Mouse (Mus musculus) activated CD4-positive, CD25-positive, alpha-beta regulatory T cell, adult 4 months (primary cell): ENCODE data around the gene Ldhb. TPM values are rescaled to one million over a fixed set of nuclear protein-coding genes. Genes with fewer than 3 reads are reported as not detected.
"Not testable (repeated sequence)": the region's sequence is repeated elsewhere in the genome, so short reads cannot be mapped to it uniquely, and the experiment has no call there.

Source experiments
- ATAC-seq: one replicate; pipeline ENCODE4 v1.8.0; 2017
- polyA plus RNA-seq, 2 experiments: library from polyadenylated mRNA; unstranded; fragments of 100-300 nt; shearing (Covaris generic); gene quantifications; one replicate each; pipeline ENCODE4 v1.2.1; 2017

Ldhb gene
- 10 to 100 TPM; 67.6 to 85.1 TPM for polyA plus RNA-seq

GRCm38 (mm10) chr6:142507785-142508162 lies at the start of gene Ldhb:
Gene Ldhb, minus strand, starts transcription at chr6:142507957.
- ATAC-seq, result peak; percentile 94

- no peak for ATAC-seq
Observed at GRCm38 (mm10) chr6:142555988-142556387, 48.2 kb upstream of the Ldhb start.

- ATAC-seq, result no peak
Observed at GRCm38 (mm10) chr6:142551482-142551881, 43.7 kb upstream of the Ldhb start.

GRCm38 (mm10) chr6:142550871-142551270 lies 43.1 kb upstream of the Ldhb start:
- ATAC-seq, result no peak

- no peak for ATAC-seq
Observed at GRCm38 (mm10) chr6:142548377-142548776, 40.6 kb upstream of the Ldhb start.

- ATAC-seq, result no peak
Observed at GRCm38 (mm10) chr6:142545132-142545531, 37.4 kb upstream of the Ldhb start.

GRCm38 (mm10) chr6:142543648-142544047 lies 35.9 kb upstream of the Ldhb start:
- no peak for ATAC-seq

- ATAC-seq, result no peak
Observed at GRCm38 (mm10) chr6:142542800-142543175, 35.0 kb upstream of the Ldhb start.

- ATAC-seq, result no peak
Observed at GRCm38 (mm10) chr6:142542082-142542799, 34.5 kb upstream of the Ldhb start.

GRCm38 (mm10) chr6:142540561-142541160 lies 32.9 kb upstream of the Ldhb start:
- ATAC-seq, result no peak

- no peak for ATAC-seq
Observed at GRCm38 (mm10) chr6:142540131-142540530, 32.4 kb upstream of the Ldhb start.

GRCm38 (mm10) chr6:142538503-142538902 lies 30.7 kb upstream of the Ldhb start:
- ATAC-seq, result peak; percentile 90

- ATAC-seq, result no peak
Observed at GRCm38 (mm10) chr6:142533412-142533811, 25.7 kb upstream of the Ldhb start.

- no peak for ATAC-seq
Observed at GRCm38 (mm10) chr6:142532686-142533085, 24.9 kb upstream of the Ldhb start.

- no peak for ATAC-seq
Observed at GRCm38 (mm10) chr6:142532141-142532540, 24.4 kb upstream of the Ldhb start.

GRCm38 (mm10) chr6:142530378-142530777 lies 22.6 kb upstream of the Ldhb start:
- no peak for ATAC-seq

GRCm38 (mm10) chr6:142529680-142530079 lies 21.9 kb upstream of the Ldhb start:
- no peak for ATAC-seq

GRCm38 (mm10) chr6:142527931-142528562 lies 20.3 kb upstream of the Ldhb start:
- no peak for ATAC-seq

GRCm38 (mm10) chr6:142524635-142525308 lies 17.0 kb upstream of the Ldhb start:
- peak; percentile 90 for ATAC-seq

- ATAC-seq, result no peak
Observed at GRCm38 (mm10) chr6:142521591-142522110, 13.9 kb upstream of the Ldhb start.

- peak; percentile 72 for ATAC-seq
Observed at GRCm38 (mm10) chr6:142519110-142519509, 11.4 kb upstream of the Ldhb start.

- ATAC-seq, result not testable (repeated sequence)
Observed at GRCm38 (mm10) chr6:142515379-142515778, 7.6 kb upstream of the Ldhb start.

GRCm38 (mm10) chr6:142514912-142515311 lies 7.2 kb upstream of the Ldhb start:
- ATAC-seq, result no peak
